Mouse (Mus musculus): ENCODE data around the gene Ms4a6b.
"Not testable (repeated sequence)": the region's sequence is repeated elsewhere in the genome, so short reads cannot be mapped to it uniquely, and the experiment has no call there.

Gene Ms4a6b

GRCm38 (mm10) chr19:11536593-11536992 lies 20.3 kb downstream of the Ms4a6b start, which contains the start of gene Ms4a4d:
TSS of gene Ms4a4d (plus strand) at chr19:11536801.
- no peak for DNase-seq

GRCm38 (mm10) chr19:11537336-11537735 lies 21.0 kb downstream of the Ms4a6b start:
- no peak for DNase-seq

- not testable (repeated sequence) for DNase-seq
Measured at GRCm38 (mm10) chr19:11540166-11540821, 24.0 kb downstream of the Ms4a6b start.

GRCm38 (mm10) chr19:11544383-11544782 lies 28.1 kb downstream of the Ms4a6b start:
- DNase-seq: not testable (repeated sequence)

GRCm38 (mm10) chr19:11547911-11548310 lies 31.6 kb downstream of the Ms4a6b start:
- DNase-seq: no peak

GRCm38 (mm10) chr19:11554726-11555125 lies 38.4 kb downstream of the Ms4a6b start:
- no peak for DNase-seq

GRCm38 (mm10) chr19:11559560-11559959 lies 43.2 kb downstream of the Ms4a6b start:
- not testable (repeated sequence) for DNase-seq

GRCm38 (mm10) chr19:11574965-11575364 lies 58.7 kb downstream of the Ms4a6b start:
- DNase-seq: peak; percentile 3
